Mouse (Mus musculus) hindbrain, embryonic 12.5 days (tissue): Measurements from ENCODE around the gene Lyrm1. TPM values are rescaled to one million over a fixed set of nuclear protein-coding genes. Genes with fewer than 3 reads are reported as not detected.

ENCODE experiments used
- ATAC-seq: fragments of 200-750 bp; cut with Nextera tagmentation; 2 replicates; pipeline ENCODE4 v1.8.0; 2017; ENCODE audit warnings: moderate TSS enrichment; ENCODE audit not compliant: low FRiP score
- H3K27ac ChIP-seq: fragments of 300-500 bp; sonication (generic); 2 replicates; pipeline ENCODE4 v1.5.1; 2016; ENCODE audit warnings: mild to moderate bottlenecking
- H3K27me3 ChIP-seq: fragments of 300-500 bp; sonication (generic); 2 replicates; pipeline ENCODE4 v1.6.1; 2016; ENCODE audit warnings: mild to moderate bottlenecking
- H3K36me3 ChIP-seq: fragments of 300-500 bp; sonication (generic); 2 replicates; pipeline ENCODE4 v1.6.1; 2016; ENCODE audit warnings: mild to moderate bottlenecking
- H3K4me1 ChIP-seq: fragments of 300-500 bp; sonication (generic); 2 replicates; pipeline ENCODE4 v1.6.1; 2016
- H3K4me2 ChIP-seq: fragments of 300-500 bp; sonication (generic); replicated peaks from 2 replicates; pipeline ENCODE4 v1.6.1; 2016; ENCODE audit warnings: mild to moderate bottlenecking
- H3K4me3 ChIP-seq: fragments of 300-500 bp; sonication (generic); 2 replicates; pipeline ENCODE4 v1.5.1; 2016; ENCODE audit warnings: mild to moderate bottlenecking
- H3K9ac ChIP-seq: fragments of 300-500 bp; sonication (generic); 2 replicates; pipeline ENCODE4 v1.6.1; 2016; ENCODE audit warnings: mild to moderate bottlenecking, moderate library complexity
- H3K9me3 ChIP-seq: fragments of 300-500 bp; sonication (generic); replicated peaks from 2 replicates; pipeline ENCODE4 v1.6.1; 2016; ENCODE audit warnings: mild to moderate bottlenecking
- WGBS: fragments of 180-500 bp; shearing (Covaris S2); methylation state at CpG from one replicate; pipeline ENCODE4 v1.1.7; 2016; 5-methylcytosine and 5-hydroxymethylcytosine counted together
- polyA plus RNA-seq: library from polyadenylated mRNA; unstranded; fragments of >200 nt; fragmentation: Nextera tagmentation; extraction: Ambion mirVana; gene quantifications from 2 replicates; pipeline ENCODE4 v1.2.1, GENCODE M21; 2016

The Lyrm1 gene
- polyA plus RNA-seq, 1 experiment from 2014 or later = 14.0 TPM

GRCm38 (mm10) chr7:119861335-119862091 lies 34.1 kb upstream of the Lyrm1 start:
- Histone ChIP-seq H3K4me2 (no peak overlapping the region), H3K4me3 (no peak overlapping the region), H3K27ac (peak overlapping the region; percentile 73), H3K9ac (0 out of 2 replicates have a peak overlapping the region, but pooled peaks have one; percentile 29), H3K36me3 (peaks cover 17% of the 10 kb centered on the region), H3K4me1 (peaks cover 16% of the 10 kb centered on the region), H3K9me3 (no peaks in the 10 kb centered on the region), H3K27me3 (no peaks in the 10 kb centered on the region)
- WGBS = 21% methylated on average over 6 of the region's 6 CpGs
- ATAC-seq = peak; percentile 83

GRCm38 (mm10) chr7:119862167-119862566 lies 33.5 kb upstream of the Lyrm1 start:
- whole genome bisulfite sequencing = 42% methylated on average over 1 of the region's 1 CpGs

GRCm38 (mm10) chr7:119864500-119864899 lies 31.2 kb upstream of the Lyrm1 start:
- WGBS = 86% methylated on average over 5 of the region's 5 CpGs
- Histone ChIP-seq H3K36me3 (peaks cover 1% of the 10 kb centered on the region; the same call in 1 of the 2 replicates), H3K4me3 (no peak overlapping the region), H3K4me1 (peaks cover 16% of the 10 kb centered on the region), H3K27me3 (no peaks in the 10 kb centered on the region), H3K27ac (no peak overlapping the region), H3K9ac (no peak overlapping the region), H3K9me3 (no peaks in the 10 kb centered on the region), H3K4me2 (no peak overlapping the region)
- no peak for ATAC-seq

More at GRCm38 (mm10) chr7:119862167-119862566, 33.5 kb upstream of the Lyrm1 start:
- Histone ChIP-seq H3K4me3 (no peak overlapping the region), H3K4me2 (no peak overlapping the region), H3K4me1 (peaks cover 16% of the 10 kb centered on the region), H3K9ac (no peak overlapping the region), H3K9me3 (no peaks in the 10 kb centered on the region), H3K27ac (peak overlapping the region; percentile 73), H3K27me3 (no peaks in the 10 kb centered on the region), H3K36me3 (peaks cover 17% of the 10 kb centered on the region)
- peak; percentile 55 for ATAC-seq

GRCm38 (mm10) chr7:119866136-119866535 lies 29.5 kb upstream of the Lyrm1 start:
- H3K4me3 ChIP-seq = no peak overlapping the region
- no peaks in the 10 kb centered on the region for H3K9me3 ChIP-seq
- 81% methylated on average over 1 of the region's 1 CpGs for WGBS
- H3K27ac ChIP-seq = no peak overlapping the region
- no peak for ATAC-seq
- H3K4me2 ChIP-seq = no peak overlapping the region
- no peaks in the 10 kb centered on the region for H3K36me3 ChIP-seq
- H3K9ac ChIP-seq = no peak overlapping the region
- H3K27me3 ChIP-seq = no peaks in the 10 kb centered on the region
- H3K4me1 ChIP-seq = peaks cover 11% of the 10 kb centered on the region

GRCm38 (mm10) chr7:119872204-119872603 lies 23.5 kb upstream of the Lyrm1 start:
- Histone ChIP-seq H3K9ac (no peak overlapping the region), H3K27me3 (no peaks in the 10 kb centered on the region), H3K9me3 (no peaks in the 10 kb centered on the region), H3K4me1 (no peaks in the 10 kb centered on the region), H3K4me2 (no peak overlapping the region), H3K36me3 (no peaks in the 10 kb centered on the region), H3K27ac (no peak overlapping the region), H3K4me3 (no peak overlapping the region)
- no peak for ATAC-seq
- WGBS = 87% methylated on average over 4 of the region's 4 CpGs

GRCm38 (mm10) chr7:119873050-119873449 lies 22.6 kb upstream of the Lyrm1 start:
- Histone ChIP-seq H3K36me3 (no peaks in the 10 kb centered on the region), H3K27ac (no peak overlapping the region), H3K4me1 (no peaks in the 10 kb centered on the region), H3K27me3 (no peaks in the 10 kb centered on the region), H3K9ac (no peak overlapping the region), H3K4me2 (no peak overlapping the region), H3K4me3 (no peak overlapping the region), H3K9me3 (no peaks in the 10 kb centered on the region)
- WGBS = 41% methylated on average over 2 of the region's 2 CpGs
- ATAC-seq = no peak

- H3K27ac ChIP-seq = no peak overlapping the region
- H3K4me1 ChIP-seq = no peaks in the 10 kb centered on the region
- no peak overlapping the region for H3K9ac ChIP-seq
- H3K9me3 ChIP-seq = no peaks in the 10 kb centered on the region
- 0 out of 2 replicates have a peak, but pooled peaks cover 4% of the 10 kb centered on the region for H3K36me3 ChIP-seq
- no peak for ATAC-seq
- 45% methylated on average over 3 of the region's 3 CpGs for WGBS
- H3K4me3 ChIP-seq = no peak overlapping the region
- no peaks in the 10 kb centered on the region for H3K27me3 ChIP-seq
- no peak overlapping the region for H3K4me2 ChIP-seq
Observed at GRCm38 (mm10) chr7:119875776-119876440, 19.8 kb upstream of the Lyrm1 start.

- Histone ChIP-seq H3K4me1 (no peaks in the 10 kb centered on the region), H3K27ac (no peak overlapping the region), H3K4me2 (no peak overlapping the region), H3K27me3 (no peaks in the 10 kb centered on the region), H3K9me3 (no peaks in the 10 kb centered on the region), H3K4me3 (no peak overlapping the region), H3K36me3 (0 out of 2 replicates have a peak, but pooled peaks cover 4% of the 10 kb centered on the region), H3K9ac (no peak overlapping the region)
- WGBS = 92% methylated on average over 4 of the region's 4 CpGs
- ATAC-seq = no peak
Observed at GRCm38 (mm10) chr7:119879171-119879570, 16.5 kb upstream of the Lyrm1 start.

GRCm38 (mm10) chr7:119880345-119880744 lies 15.3 kb upstream of the Lyrm1 start:
- Histone ChIP-seq H3K36me3 (0 out of 2 replicates have a peak, but pooled peaks cover 4% of the 10 kb centered on the region), H3K9me3 (no peaks in the 10 kb centered on the region), H3K4me3 (no peak overlapping the region), H3K4me2 (no peak overlapping the region), H3K27ac (no peak overlapping the region), H3K27me3 (no peaks in the 10 kb centered on the region), H3K9ac (no peak overlapping the region), H3K4me1 (no peaks in the 10 kb centered on the region)
- 94% methylated on average over 5 of the region's 5 CpGs for WGBS
- no peak for ATAC-seq

- H3K27ac ChIP-seq = no peak overlapping the region
- H3K27me3 ChIP-seq = no peaks in the 10 kb centered on the region
- H3K4me2 ChIP-seq = no peak overlapping the region
- 92% methylated on average over 2 of the region's 2 CpGs for WGBS
- H3K9ac ChIP-seq = no peak overlapping the region
- H3K9me3 ChIP-seq = no peaks in the 10 kb centered on the region
- H3K4me3 ChIP-seq = no peak overlapping the region
- ATAC-seq = no peak
- no peaks in the 10 kb centered on the region for H3K4me1 ChIP-seq
- 0 out of 2 replicates have a peak, but pooled peaks cover 4% of the 10 kb centered on the region for H3K36me3 ChIP-seq
Observed at GRCm38 (mm10) chr7:119881229-119881628, 14.4 kb upstream of the Lyrm1 start.

GRCm38 (mm10) chr7:119887887-119888286 lies 7.8 kb upstream of the Lyrm1 start:
- H3K4me3 ChIP-seq = no peak overlapping the region
- H3K27ac ChIP-seq = no peak overlapping the region
- no peaks in the 10 kb centered on the region for H3K4me1 ChIP-seq
- no peaks in the 10 kb centered on the region for H3K27me3 ChIP-seq
- no peaks in the 10 kb centered on the region for H3K36me3 ChIP-seq
- WGBS = 92% methylated on average over 4 of the region's 4 CpGs
- H3K4me2 ChIP-seq = no peak overlapping the region
- no peaks in the 10 kb centered on the region for H3K9me3 ChIP-seq
- H3K9ac ChIP-seq = no peak overlapping the region
- no peak for ATAC-seq

- H3K36me3 ChIP-seq = no peaks in the 10 kb centered on the region
- no peaks in the 10 kb centered on the region for H3K27me3 ChIP-seq
- 88% methylated on average over 1 of the region's 1 CpGs for WGBS
- no peaks in the 10 kb centered on the region for H3K9me3 ChIP-seq
- ATAC-seq = no peak
- no peak overlapping the region for H3K4me3 ChIP-seq
- H3K4me2 ChIP-seq = no peak overlapping the region
- H3K27ac ChIP-seq = no peak overlapping the region
- H3K4me1 ChIP-seq = peaks cover 22% of the 10 kb centered on the region
- H3K9ac ChIP-seq = no peak overlapping the region
Observed at GRCm38 (mm10) chr7:119892198-119892597, 3.5 kb upstream of the Lyrm1 start.
